Mouse (Mus musculus): ENCODE data around the gene Pygo1. TPM values are rescaled to one million over a fixed set of nuclear protein-coding genes. Genes with fewer than 3 reads are reported as not detected.

Pygo1 gene
- 1.5 TPM for polyA plus RNA-seq (2014; fragmentation: Illumina TruSeq; extraction: RNeasy Lipid Tissue Mini Kit (QIAGEN cat#74804); ENCODE audit: low read depth, low replicate concordance)

DNA sequence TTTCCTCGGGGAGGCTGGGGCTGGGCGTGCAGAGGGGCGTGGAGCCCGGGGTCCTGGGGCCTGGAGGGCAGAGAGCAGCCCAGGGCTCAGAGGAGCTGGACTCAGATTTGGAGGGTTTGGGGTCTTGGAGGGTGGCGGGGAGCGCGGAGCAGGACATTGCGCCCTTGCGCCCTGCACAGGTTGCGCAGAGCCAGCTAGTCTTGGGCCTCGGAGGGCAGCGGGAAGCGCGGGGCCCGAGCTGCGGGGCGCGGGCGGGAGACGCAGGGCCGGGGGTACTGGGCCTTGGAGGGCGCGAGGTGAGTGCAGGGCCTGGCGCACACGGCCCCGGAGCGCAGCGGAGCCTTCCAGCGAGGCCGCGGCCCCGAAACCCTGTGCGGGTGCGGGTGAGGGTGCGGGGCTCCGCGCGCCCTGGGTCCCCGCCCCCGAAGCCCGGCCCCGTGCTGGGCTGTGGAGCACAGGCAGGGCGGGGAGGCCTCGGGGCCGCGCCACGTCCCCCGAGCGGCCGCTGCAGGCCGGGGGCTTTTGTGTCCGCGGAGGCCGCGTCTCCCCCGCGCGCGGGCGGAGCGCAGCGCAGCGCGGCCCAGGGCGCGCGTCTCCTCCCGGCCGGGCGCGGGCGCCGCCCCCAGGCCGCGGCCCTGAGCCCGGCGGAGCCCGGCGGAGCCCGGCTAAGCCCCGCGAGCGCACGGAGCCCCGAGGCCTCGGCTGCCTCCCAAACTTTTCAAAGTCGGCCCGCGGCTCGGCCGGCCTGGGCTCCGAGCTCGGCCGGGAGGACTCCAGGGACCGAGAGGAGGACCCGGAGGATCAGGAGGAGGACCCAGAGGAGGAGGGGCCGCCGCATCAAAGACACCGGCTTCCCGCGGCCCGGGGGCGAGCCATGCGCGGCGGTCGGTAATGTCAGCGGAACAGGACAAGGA, at the start of gene Pygo1:
Pygo1 (plus strand) TSS at position 625 of the 914 bp plus-strand sequence.

GRCm38 (mm10) chr9:72958521-72959450, 33.3 kb downstream of the Pygo1 start, which contains the start of the genes Dyx1c1 and Gm44503:
TSS of gene Dyx1c1 (plus strand) at chr9:72958785.
TSS of gene Gm44503 (plus strand) at chr9:72958852.

GRCm38 (mm10) chr9:72985250-72986220, 60.1 kb downstream of the Pygo1 start, which contains the start of the genes Ccpg1os and Ccpg1:
TSS of gene Ccpg1os (minus strand) at chr9:72985382.
TSS of gene Ccpg1 (plus strand) at chr9:72985429.

Other genes with a start within 250 kb of the Pygo1 start
- gene Prtg, start 118.8 kb upstream of the Pygo1 start, polyA plus RNA-seq (2014; fragmentation: Illumina TruSeq; extraction: RNeasy Lipid Tissue Mini Kit (QIAGEN cat#74804); ENCODE audit: low read depth, low replicate concordance), result 0.38 TPM
- gene Dyx1c1, start 33.1 kb downstream of the Pygo1 start, polyA plus RNA-seq (2014; fragmentation: Illumina TruSeq; extraction: RNeasy Lipid Tissue Mini Kit (QIAGEN cat#74804); ENCODE audit: low read depth, low replicate concordance), result 44.3 TPM
- not detected for gene Gm44503, start 33.2 kb downstream of the Pygo1 start, polyA plus RNA-seq (2014; fragmentation: Illumina TruSeq; extraction: RNeasy Lipid Tissue Mini Kit (QIAGEN cat#74804); ENCODE audit: low read depth, low replicate concordance)
- gene Ccpg1os, start 59.7 kb downstream of the Pygo1 start, polyA plus RNA-seq (2014; fragmentation: Illumina TruSeq; extraction: RNeasy Lipid Tissue Mini Kit (QIAGEN cat#74804); ENCODE audit: low read depth, low replicate concordance), result 235 TPM
- gene Ccpg1, start 59.8 kb downstream of the Pygo1 start, polyA plus RNA-seq (2014; fragmentation: Illumina TruSeq; extraction: RNeasy Lipid Tissue Mini Kit (QIAGEN cat#74804); ENCODE audit: low read depth, low replicate concordance), result 142 TPM
- 4.3 TPM for gene Pigb, start 114.7 kb downstream of the Pygo1 start, polyA plus RNA-seq (2014; fragmentation: Illumina TruSeq; extraction: RNeasy Lipid Tissue Mini Kit (QIAGEN cat#74804); ENCODE audit: low read depth, low replicate concordance)
- gene Rab27a, start 119.2 kb downstream of the Pygo1 start, polyA plus RNA-seq (2014; fragmentation: Illumina TruSeq; extraction: RNeasy Lipid Tissue Mini Kit (QIAGEN cat#74804); ENCODE audit: low read depth, low replicate concordance), result 22.6 TPM
- gene Khdc3, start 176.2 kb downstream of the Pygo1 start, polyA plus RNA-seq (2014; fragmentation: Illumina TruSeq; extraction: RNeasy Lipid Tissue Mini Kit (QIAGEN cat#74804); ENCODE audit: low read depth, low replicate concordance), result 0.22 TPM
- gene Gm20509, start 176.8 kb downstream of the Pygo1 start, polyA plus RNA-seq (2014; fragmentation: Illumina TruSeq; extraction: RNeasy Lipid Tissue Mini Kit (QIAGEN cat#74804); ENCODE audit: low read depth, low replicate concordance), result not detected
- 47.3 TPM for gene Rsl24d1, start 187.8 kb downstream of the Pygo1 start, polyA plus RNA-seq (2014; fragmentation: Illumina TruSeq; extraction: RNeasy Lipid Tissue Mini Kit (QIAGEN cat#74804); ENCODE audit: low read depth, low replicate concordance)